Mouse (Mus musculus) kidney, embryonic 14.5 days (tissue): ENCODE measurements around the gene Elmo3. TPM values are rescaled to one million over a fixed set of nuclear protein-coding genes. Genes with fewer than 3 reads are reported as not detected.

Experiments
- ATAC-seq: fragments of 200-750 bp; cut with Nextera tagmentation; 2 replicates; pipeline ENCODE4 v1.8.0; 2017; ENCODE audit warnings: moderate number of reproducible peaks, mild to moderate bottlenecking, moderate TSS enrichment, moderate library complexity; ENCODE audit not compliant: low FRiP score, low TSS enrichment
- H3K27ac ChIP-seq: fragments of 300-500 bp; sonication (generic); 2 replicates; pipeline ENCODE4 v1.5.1; 2014; ENCODE audit warnings: low read depth, mild to moderate bottlenecking, low read length, moderate library complexity, mixed read lengths
- H3K27me3 ChIP-seq: fragments of 300-500 bp; sonication (generic); 2 replicates; pipeline ENCODE4 v1.6.1; 2014; ENCODE audit warnings: mild to moderate bottlenecking, low read length; ENCODE audit not compliant: control insufficient read depth, insufficient read depth
- H3K36me3 ChIP-seq: fragments of 300-500 bp; sonication (generic); 2 replicates; pipeline ENCODE4 v1.6.1; 2014; ENCODE audit warnings: low read length, mixed read lengths; ENCODE audit not compliant: control insufficient read depth, insufficient read depth
- H3K4me1 ChIP-seq: fragments of 300-500 bp; sonication (generic); 2 replicates; pipeline ENCODE4 v1.6.1; 2014; ENCODE audit warnings: low read length, mixed read lengths; ENCODE audit not compliant: control insufficient read depth, insufficient read depth
- H3K4me2 ChIP-seq: fragments of 300-500 bp; sonication (generic); replicated peaks from 2 replicates; pipeline ENCODE4 v1.6.1; 2014; ENCODE audit warnings: low read depth, mild to moderate bottlenecking, low read length
- H3K4me3 ChIP-seq: fragments of 300-500 bp; sonication (generic); 2 replicates; pipeline ENCODE4 v1.5.1; 2014; ENCODE audit warnings: mild to moderate bottlenecking, low read length
- H3K9ac ChIP-seq: fragments of 300-500 bp; sonication (generic); 2 replicates; pipeline ENCODE4 v1.6.1; 2014; ENCODE audit warnings: low read depth, mild to moderate bottlenecking, low read length, moderate library complexity
- H3K9me3 ChIP-seq: fragments of 300-500 bp; sonication (generic); 2 replicates; pipeline ENCODE4 v1.6.1; 2016; ENCODE audit warnings: low read length; ENCODE audit not compliant: control insufficient read depth
- WGBS: fragments of 180-500 bp; shearing (Covaris S2); extraction: QIAGEN DNeasy Blood & Tissue Kit; methylation state at CpG from one replicate; pipeline ENCODE4 v1.1.7; 2014; 5-methylcytosine and 5-hydroxymethylcytosine counted together
- microRNA counts: library from miRNA; unstranded; fragments of <30 nt; microRNA quantifications from one replicate; lab custom pipeline; 2017
- microRNA-seq: library from miRNA; unstranded; fragments of <30 nt; microRNA quantifications from one replicate; pipeline ENCODE4, GENCODE M21; 2016
- polyA plus RNA-seq: library from polyadenylated mRNA; unstranded; fragments of >200 nt; fragmentation: Nextera tagmentation; extraction: Ambion mirVana; gene quantifications from 2 replicates; pipeline ENCODE4 v1.2.1, GENCODE M21; 2014

Elmo3 gene
- polyA plus RNA-seq, 1 experiment from 2014 or later = 9.4 TPM

DNA sequence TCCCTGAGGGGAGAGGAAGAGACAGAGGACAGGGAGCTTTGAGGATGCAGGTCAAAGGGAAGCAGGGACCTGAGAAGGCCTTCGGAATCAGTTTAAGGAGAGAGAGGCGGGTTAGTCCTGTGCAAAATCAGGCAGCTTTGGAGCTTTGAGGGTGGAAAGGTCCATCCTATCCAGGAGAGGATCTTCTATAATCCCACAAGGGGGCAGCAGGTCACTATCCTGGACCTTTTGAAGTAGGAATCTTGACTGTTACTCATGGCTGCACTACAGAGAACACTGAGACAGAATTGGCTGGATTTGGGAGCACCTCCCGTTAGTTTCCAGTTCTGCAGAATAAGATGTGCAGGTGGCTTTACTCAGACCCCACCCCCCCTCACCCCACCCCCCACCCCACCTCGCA lies 54.2 kb downstream of the Elmo3 start:
- WGBS = 43% methylated on average over 4 of the region's 4 CpGs
- Histone ChIP-seq H3K27ac (no peak overlapping the region), H3K9ac (no peak overlapping the region), H3K4me3 (no peak overlapping the region), H3K36me3 (no peaks in the 10 kb centered on the region), H3K4me1 (peaks cover 7% of the 10 kb centered on the region; the same call in 1 of the 2 replicates), H3K4me2 (no peak overlapping the region), H3K27me3 (no peaks in the 10 kb centered on the region; the same call in 1 of the 2 replicates), H3K9me3 (no peaks in the 10 kb centered on the region)
- ATAC-seq = 0 out of 2 replicates have a peak, but pooled peaks have one; percentile 24

MicroRNAs within 50 kb of the gene (microRNA counts, 519-probe panel; counts per million panel counts)
- microRNA mmu-miR-328 (lab: Ali Mortazavi, UCI) = 2,943 counts per million, percentile 7 among the panel's probes with 10 or more counts

Small RNAs within 50 kb of the gene (microRNA-seq; reads per million reads assigned to microRNA genes)
- gene Gm27320 (not detected), gene Mir328 (185 reads per million, percentile 62 among the genes with 10 or more reads in this experiment)

Other genes with a start within 250 kb of the Elmo3 start
- not detected in 2 replicates for gene Ces3b, start 221.8 kb upstream of the Elmo3 start, polyA plus RNA-seq
- gene Ces4a, start 173.8 kb upstream of the Elmo3 start, polyA plus RNA-seq = not detected in 2 replicates
- 73.9 and 96.5 TPM in 2 replicates for gene Cbfb, start 134.9 kb upstream of the Elmo3 start, polyA plus RNA-seq
- gene D230025D16Rik, start 80.5 kb upstream of the Elmo3 start, polyA plus RNA-seq = 18.3 and 28.8 TPM in 2 replicates
- gene B3gnt9, start 50.4 kb upstream of the Elmo3 start, polyA plus RNA-seq = 6.9 and 7.3 TPM in 2 replicates
- 13.1 and 15.7 TPM in 2 replicates for gene Tradd, start 41.0 kb upstream of the Elmo3 start, polyA plus RNA-seq
- gene Fbxl8, start 41.0 kb upstream of the Elmo3 start, polyA plus RNA-seq = 1.5 and 1.9 TPM in 2 replicates
- not detected in 2 replicates for gene Hsf4, start 35.8 kb upstream of the Elmo3 start, polyA plus RNA-seq
- gene Nol3, start 29.5 kb upstream of the Elmo3 start, polyA plus RNA-seq = 0.85 and 1.1 TPM in 2 replicates
- 4.3 and 10.4 TPM in 2 replicates for gene 4931428F04Rik, start 15.7 kb upstream of the Elmo3 start, polyA plus RNA-seq
- 13.1 and 17.8 TPM in 2 replicates for gene Exoc3l, start 9.5 kb upstream of the Elmo3 start, polyA plus RNA-seq
- 103 and 117 TPM in 2 replicates for gene E2f4, start 7.9 kb upstream of the Elmo3 start, polyA plus RNA-seq
- gene Lrrc29, start 20.7 kb downstream of the Elmo3 start, polyA plus RNA-seq = 1.6 and 2.1 TPM in 2 replicates
- gene Tmem208, start 20.8 kb downstream of the Elmo3 start, polyA plus RNA-seq = 120 and 142 TPM in 2 replicates
- 5.1 and 6.0 TPM in 2 replicates for gene Fhod1, start 42.4 kb downstream of the Elmo3 start, polyA plus RNA-seq
- 2.6 and 4.0 TPM in 2 replicates for gene Slc9a5, start 43.2 kb downstream of the Elmo3 start, polyA plus RNA-seq
- gene Plekhg4, start 67.7 kb downstream of the Elmo3 start, polyA plus RNA-seq = 0.43 and 1.2 TPM in 2 replicates
- not detected in 2 replicates for gene Kctd19, start 107.9 kb downstream of the Elmo3 start, polyA plus RNA-seq
- gene Lrrc36, start 108.0 kb downstream of the Elmo3 start, polyA plus RNA-seq = 0.21 TPM in 1 of 2 replicates, not detected in the other
- gene Tppp3, start 165.9 kb downstream of the Elmo3 start, polyA plus RNA-seq = 18.3 and 22.3 TPM in 2 replicates
- 27.4 and 37.3 TPM in 2 replicates for gene Zdhhc1, start 191.3 kb downstream of the Elmo3 start, polyA plus RNA-seq
- 32.9 and 40.2 TPM in 2 replicates for gene Hsd11b2, start 213.2 kb downstream of the Elmo3 start, polyA plus RNA-seq